Mouse (Mus musculus) adrenal gland, postnatal 0 days (tissue): ENCODE results near the gene Epor. TPM values are rescaled to one million over a fixed set of nuclear protein-coding genes. Genes with fewer than 3 reads are reported as not detected.

Experiments
- polyA plus RNA-seq: library from polyadenylated mRNA; unstranded; fragments of >200 nt; fragmentation: Nextera tagmentation; extraction: Ambion mirVana; gene quantifications from 2 replicates; pipeline ENCODE4 v1.2.1, GENCODE M21; 2015

The Epor gene
- polyA plus RNA-seq: 4.9 and 11.3 TPM in 2 replicates

GRCm38 (mm10) chr9:21963417-21963816, at the start of gene Epor:
Epor (minus strand) TSS chr9:21963506.

DNA sequence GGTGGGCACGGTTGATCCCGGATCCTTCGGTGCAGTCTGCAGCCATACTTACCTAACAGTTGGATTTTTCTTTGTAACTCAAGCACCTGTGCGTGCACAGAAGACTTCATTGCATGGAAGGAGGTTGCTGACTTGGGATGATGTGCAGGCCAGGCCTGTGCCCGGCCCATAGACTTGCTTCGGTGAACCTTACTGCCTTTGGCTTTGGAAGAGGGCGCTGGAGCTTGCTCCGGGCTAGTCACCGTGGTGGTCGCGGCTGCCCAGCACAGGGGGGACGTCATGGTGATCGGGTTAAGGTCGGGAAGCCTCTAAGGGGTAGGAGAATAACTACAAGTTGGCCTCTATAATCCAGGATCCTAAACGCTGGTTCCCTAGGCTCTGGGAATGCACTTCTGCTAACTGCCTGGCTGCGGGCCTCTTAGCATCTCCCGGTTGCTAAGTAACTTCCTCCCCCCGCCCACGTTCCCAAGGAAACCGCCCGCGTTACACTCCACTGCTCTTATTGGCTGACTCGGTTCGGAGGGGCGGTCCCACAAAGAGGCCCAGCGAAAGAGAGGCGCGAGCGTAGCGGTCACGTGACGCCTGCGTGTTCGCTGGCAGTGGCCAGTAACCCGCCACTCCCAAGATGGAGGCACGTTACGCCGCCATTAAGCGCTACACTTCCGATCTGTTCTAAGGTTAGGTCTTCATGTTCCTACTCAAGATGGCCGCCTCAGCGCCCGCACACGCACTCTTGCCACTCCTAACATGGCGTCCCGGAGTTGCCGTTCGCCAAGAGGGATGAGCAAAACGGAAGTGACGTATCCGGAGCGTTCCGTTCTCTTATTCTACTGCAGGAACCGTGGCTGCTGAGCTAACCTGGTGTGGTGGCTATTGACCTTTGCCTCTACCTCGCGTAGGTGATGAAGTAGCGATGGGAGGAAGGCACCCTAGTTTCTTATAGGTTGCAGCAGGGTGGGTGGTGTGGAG, 39.2 kb upstream of the Epor start, which contains the start of the genes Ccdc151 and Prkcsh:
Gene Ccdc151 (minus strand): TSS at position 441 of the 969 bp plus-strand sequence.
Gene Prkcsh (plus strand): TSS at position 613 of the 969 bp plus-strand sequence.

GRCm38 (mm10) chr9:21989230-21990110, 26.2 kb upstream of the Epor start, which contains the start of gene Rgl3:
Rgl3 (minus strand) TSS chr9:21989446.

DNA sequence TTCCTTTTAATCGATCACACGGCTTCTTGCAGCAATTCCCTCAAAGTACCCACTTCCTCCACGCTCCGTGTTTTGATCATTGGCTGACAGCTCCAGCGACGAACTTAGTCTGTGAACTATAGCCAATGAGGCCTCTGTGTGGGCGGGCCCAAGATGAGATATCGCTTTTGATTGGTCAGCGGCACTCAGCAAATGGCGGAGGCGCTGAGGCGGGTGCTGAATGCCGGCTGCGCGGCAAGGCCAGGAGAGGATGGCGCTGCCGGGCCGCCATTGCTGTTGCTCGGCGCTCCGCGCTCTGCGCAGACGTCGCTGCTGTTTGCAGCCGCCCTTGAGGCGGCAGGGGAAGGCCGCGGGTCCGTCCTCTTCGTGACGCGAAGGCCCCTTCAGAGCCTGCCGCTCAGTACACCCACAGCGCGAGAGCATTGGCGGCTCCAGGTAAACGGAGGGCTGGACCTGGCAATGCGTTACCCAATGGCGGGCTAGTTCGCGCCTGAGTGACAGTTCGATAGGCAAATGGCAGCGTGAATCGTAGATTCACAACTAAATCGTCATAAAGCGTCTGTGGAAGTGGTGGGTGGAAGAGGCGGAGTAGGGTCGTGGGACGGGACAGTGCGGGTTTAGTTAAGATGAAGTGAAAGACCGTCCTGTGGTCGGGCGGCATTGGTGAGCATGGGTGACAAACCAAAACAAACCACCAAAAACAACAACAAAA, 7.6 kb downstream of the Epor start, which contains the start of gene Swsap1:
Gene Swsap1 (plus strand): TSS at position 186 of the 712 bp plus-strand sequence.

GRCm38 (mm10) chr9:21936692-21937570, 26.4 kb downstream of the Epor start, which contains the start of gene Plppr2:
Plppr2 (plus strand) TSS chr9:21937033.

GRCm38 (mm10) chr9:21927208-21927753, 36.0 kb downstream of the Epor start, which contains the start of the genes Ccdc159 and Tmem205:
Ccdc159 (plus strand) TSS chr9:21927471.
Tmem205 (minus strand) TSS chr9:21927556.

GRCm38 (mm10) chr9:21918035-21918592, 45.2 kb downstream of the Epor start, which contains the start of gene Rab3d:
Rab3d (minus strand) TSS chr9:21918192.

Other genes starting within 250 kb of the Epor start
- 15.1 and 16.6 TPM in 2 replicates for gene Ldlr, start 240.0 kb downstream of the Epor start, polyA plus RNA-seq
- gene Spc24, start 203.2 kb downstream of the Epor start, polyA plus RNA-seq: 32.7 and 36.5 TPM in 2 replicates
- 16.6 and 16.7 TPM in 2 replicates for gene Kank2, start 164.8 kb downstream of the Epor start, polyA plus RNA-seq
- 2.5 and 5.4 TPM in 2 replicates for gene Angptl8, start 128.0 kb downstream of the Epor start, polyA plus RNA-seq
- gene Dock6, start 110.9 kb downstream of the Epor start, polyA plus RNA-seq: 13.4 and 19.5 TPM in 2 replicates
- gene Rab3d, start 45.3 kb downstream of the Epor start, polyA plus RNA-seq: 29.0 and 42.6 TPM in 2 replicates
- 2.9 and 5.4 TPM in 2 replicates for gene Ccdc159, start 36.0 kb downstream of the Epor start, polyA plus RNA-seq
- gene Tmem205, start 36.0 kb downstream of the Epor start, polyA plus RNA-seq: 823 and 878 TPM in 2 replicates
- gene Plppr2, start 26.5 kb downstream of the Epor start, polyA plus RNA-seq: 23.0 and 26.2 TPM in 2 replicates
- gene Swsap1, start 7.8 kb downstream of the Epor start, polyA plus RNA-seq: 4.9 and 7.5 TPM in 2 replicates
- gene Rgl3, start 25.9 kb upstream of the Epor start, polyA plus RNA-seq: 6.7 and 26.1 TPM in 2 replicates
- gene Ccdc151, start 39.1 kb upstream of the Epor start, polyA plus RNA-seq: 0.99 and 2.6 TPM in 2 replicates
- gene Prkcsh, start 39.3 kb upstream of the Epor start, polyA plus RNA-seq: 58.7 and 85.9 TPM in 2 replicates
- 4.7 and 14.8 TPM in 2 replicates for gene Elavl3, start 88.5 kb upstream of the Epor start, polyA plus RNA-seq
- not detected in 2 replicates for gene Gm49318, start 107.8 kb upstream of the Epor start, polyA plus RNA-seq
- 7.8 and 9.7 TPM in 2 replicates for gene Zfp653, start 107.9 kb upstream of the Epor start, polyA plus RNA-seq
- gene Ecsit, start 121.9 kb upstream of the Epor start, polyA plus RNA-seq: 15.2 and 28.5 TPM in 2 replicates
- 1.2 and 3.7 TPM in 2 replicates for gene Cnn1, start 135.7 kb upstream of the Epor start, polyA plus RNA-seq
- 147 and 191 TPM in 2 replicates for gene Elof1, start 153.7 kb upstream of the Epor start, polyA plus RNA-seq
- gene Acp5, start 172.2 kb upstream of the Epor start, polyA plus RNA-seq: 12.9 and 19.0 TPM in 2 replicates
- 193 and 239 TPM in 2 replicates for gene Pigyl, start 193.3 kb upstream of the Epor start, polyA plus RNA-seq
- 0.25 and 0.36 TPM in 2 replicates for gene Zfp872, start 224.6 kb upstream of the Epor start, polyA plus RNA-seq